Mouse (Mus musculus) frontal cortex, postnatal 36 days (tissue): ENCODE measurements at regions not wholly inside any gene's neighbourhood (a gene's known extent, or its start where the extent isn't known, plus 50 kb on each side); places are given as distances from the start of the nearest gene placed in this dataset.

Experiments
- DNase-seq, 2 experiments: peaks; one replicate each; pipeline ENCODE4 v3.0.0; 2022; ENCODE audit warnings: low spot score in 2 of 2

- DNase-seq, result peak in 1 of 2 experiments; percentile 14
Measured at GRCm38 (mm10) chr1:107908236-107909063, 318.6 kb downstream of the Serpinb8 start.

- peak; percentile 5 to 18 for DNase-seq
Measured at GRCm38 (mm10) chr1:107914671-107915590, 325.1 kb downstream of the Serpinb8 start.

- DNase-seq, result no peak
Measured at GRCm38 (mm10) chr1:107917037-107917436, 327.2 kb downstream of the Serpinb8 start.

GRCm38 (mm10) chr1:107941601-107942270 is 351.9 kb downstream of the Serpinb8 start:
- no peak for DNase-seq

GRCm38 (mm10) chr1:107946204-107946939 is 356.6 kb downstream of the Serpinb8 start:
- DNase-seq, result no peak

GRCm38 (mm10) chr1:107950396-107950795 is 360.6 kb downstream of the Serpinb8 start:
- DNase-seq, result no peak

GRCm38 (mm10) chr1:107961009-107961408 is 371.2 kb downstream of the Serpinb8 start:
- no peak for DNase-seq

- no peak for DNase-seq
Measured at GRCm38 (mm10) chr1:107975626-107976335, 386.0 kb downstream of the Serpinb8 start.

- no peak for DNase-seq
Measured at GRCm38 (mm10) chr1:107977686-107978085, 387.9 kb downstream of the Serpinb8 start.

- DNase-seq, result no peak
Measured at GRCm38 (mm10) chr1:107978411-107978810, 388.6 kb downstream of the Serpinb8 start.

- peak in 1 of 2 experiments; percentile 14 for DNase-seq
Measured at GRCm38 (mm10) chr1:107985646-107986045, 395.8 kb downstream of the Serpinb8 start.

GRCm38 (mm10) chr1:107988076-107988475 is 398.3 kb downstream of the Serpinb8 start:
- no peak for DNase-seq

- no peak for DNase-seq
Measured at GRCm38 (mm10) chr1:107993013-107993412, 403.2 kb downstream of the Serpinb8 start.

- no peak for DNase-seq
Measured at GRCm38 (mm10) chr1:108023721-108024353, 434.0 kb downstream of the Serpinb8 start.

GRCm38 (mm10) chr1:108024705-108025104 is 434.9 kb downstream of the Serpinb8 start:
- no peak for DNase-seq

- DNase-seq, result no peak
Measured at GRCm38 (mm10) chr1:108026461-108026860, 436.7 kb downstream of the Serpinb8 start.

GRCm38 (mm10) chr1:108046194-108046593 is 456.4 kb downstream of the Serpinb8 start:
- no peak for DNase-seq

- DNase-seq, result no peak
Measured at GRCm38 (mm10) chr1:108046857-108047714, 457.3 kb downstream of the Serpinb8 start.

GRCm38 (mm10) chr1:108094622-108095021 is 504.8 kb downstream of the Serpinb8 start:
- DNase-seq, result no peak
